Mouse (Mus musculus): ENCODE data around the gene Rassf7. TPM values are rescaled to one million over a fixed set of nuclear protein-coding genes. Genes with fewer than 3 reads are reported as not detected.

Gene Rassf7
- polyA plus RNA-seq, 1 experiment = 17.9 TPM

DNA sequence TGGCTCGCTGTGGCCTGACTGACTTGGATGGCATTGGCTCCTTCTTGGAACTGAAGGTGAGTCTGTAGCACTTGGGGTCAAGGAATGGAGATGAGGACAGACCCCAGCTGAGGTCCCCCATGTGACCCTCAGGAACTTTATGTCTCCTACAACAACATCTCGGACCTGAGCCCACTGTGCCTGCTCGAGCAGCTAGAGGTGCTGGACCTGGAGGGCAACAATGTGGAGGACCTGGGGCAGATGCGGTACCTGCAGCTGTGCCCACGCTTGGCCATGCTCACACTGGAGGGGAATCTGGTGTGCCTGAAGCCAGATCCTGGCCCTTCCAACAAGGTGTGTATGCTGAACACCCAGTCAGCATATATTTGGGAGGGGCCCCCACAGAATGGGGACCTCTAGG, 10.2 kb upstream of the Rassf7 start:
- no peak overlapping the region for H3K27ac ChIP-seq (ENCODE audit: control insufficient read depth, insufficient read depth, low read depth, low read length, poor library complexity)
- no peak overlapping the region for H3K4me3 ChIP-seq (replicated peaks; ENCODE audit: control insufficient read depth, low read depth, low read length)
- TF ChIP-seq CTCF (IDR thresholded peaks at IDR 0.05; ENCODE audit: control insufficient read depth, insufficient read depth, low read length) (no peak), POLR2A (IDR thresholded peaks at IDR 0.05; ENCODE audit: borderline replicate concordance, control insufficient read depth, low read depth, low read length) (no peak)
- WGBS = 86% methylated on average over 5 of the region's 5 CpGs
- H3K4me1 ChIP-seq (ENCODE audit: control insufficient read depth, insufficient read depth, low read length) = peaks cover 6% of the 10 kb centered on the region

DNA sequence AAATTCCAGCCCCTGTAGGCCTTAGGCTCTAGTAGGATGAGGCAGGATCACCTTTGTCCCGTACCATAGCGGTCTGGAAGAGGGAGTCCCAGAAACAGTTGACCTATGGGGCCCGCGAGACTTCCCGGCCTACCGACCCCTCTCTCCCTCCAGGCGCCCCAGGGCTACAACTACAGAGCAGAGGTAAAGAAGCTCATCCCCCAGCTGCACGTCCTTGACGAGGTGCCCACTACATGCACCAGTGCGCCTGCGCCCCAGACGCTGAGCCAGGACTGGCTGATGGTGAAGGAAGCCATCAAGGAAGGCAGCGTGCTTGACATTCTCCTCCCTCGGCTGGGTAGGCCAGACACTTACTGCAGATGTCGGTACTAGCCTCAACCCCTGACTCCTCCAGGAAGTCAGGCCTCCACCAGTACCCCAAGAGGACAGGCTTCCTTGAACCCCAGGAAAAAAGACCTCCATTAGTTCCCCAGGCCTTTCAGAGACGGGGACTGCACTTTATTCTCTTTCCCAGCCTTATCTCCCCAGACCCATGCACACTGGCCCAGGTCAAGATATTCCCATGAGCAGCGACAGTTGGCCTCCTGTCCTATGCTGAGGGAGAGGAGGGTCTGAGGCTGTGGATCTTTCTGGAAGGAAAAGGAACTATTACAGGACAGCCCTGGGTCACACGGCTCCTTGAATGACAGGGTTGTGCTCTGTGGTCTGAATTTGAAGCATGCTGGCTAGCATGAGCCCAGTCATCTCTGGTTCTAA, 9.3 kb upstream of the Rassf7 start:
- 89% methylated on average over 18 of the region's 18 CpGs for WGBS
- Histone ChIP-seq H3K4me3 (replicated peaks; ENCODE audit: control insufficient read depth, low read depth, low read length) (no peak overlapping the region), H3K27ac (ENCODE audit: control insufficient read depth, insufficient read depth, low read depth, low read length, poor library complexity) (no peak overlapping the region), H3K4me1 (ENCODE audit: control insufficient read depth, insufficient read depth, low read length) (peaks cover 6% of the 10 kb centered on the region)
- TF ChIP-seq CTCF (IDR thresholded peaks at IDR 0.05; ENCODE audit: control insufficient read depth, insufficient read depth, low read length) (no peak), POLR2A (IDR thresholded peaks at IDR 0.05; ENCODE audit: borderline replicate concordance, control insufficient read depth, low read depth, low read length) (no peak)

GRCm38 (mm10) chr7:141209526-141209925, 6.1 kb upstream of the Rassf7 start:
- Histone ChIP-seq H3K27ac (ENCODE audit: control insufficient read depth, insufficient read depth, low read depth, low read length, poor library complexity) (peak overlapping the region; percentile 66), H3K4me1 (ENCODE audit: control insufficient read depth, insufficient read depth, low read length) (peaks cover 6% of the 10 kb centered on the region), H3K4me3 (replicated peaks; ENCODE audit: control insufficient read depth, low read depth, low read length) (no peak overlapping the region)
- 65% methylated on average over 3 of the region's 3 CpGs for WGBS
- TF ChIP-seq POLR2A (IDR thresholded peaks at IDR 0.05; ENCODE audit: borderline replicate concordance, control insufficient read depth, low read depth, low read length) (peak; percentile 51; the same call in 1 of the 2 replicates), CTCF (IDR thresholded peaks at IDR 0.05; ENCODE audit: control insufficient read depth, insufficient read depth, low read length) (no peak)

DNA sequence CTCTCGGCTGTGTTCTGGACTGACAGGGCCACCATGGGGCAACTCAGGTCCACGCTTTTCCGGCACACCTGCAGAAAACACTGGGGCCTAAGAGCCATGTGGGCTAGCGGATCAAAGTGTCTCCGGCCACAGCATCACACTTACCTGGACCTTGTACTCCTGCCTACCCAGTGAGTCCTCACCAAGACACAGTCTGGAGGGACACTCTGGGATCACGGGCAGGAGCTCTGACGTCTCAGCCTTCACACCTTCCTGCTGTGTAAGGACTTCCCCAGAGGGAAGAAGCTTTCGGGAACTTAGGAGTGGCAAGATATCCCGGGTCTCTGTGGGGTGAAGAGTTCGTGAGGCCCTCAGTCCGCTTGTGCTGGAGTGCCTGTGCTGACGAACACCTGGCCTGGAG, 5.5 kb upstream of the Rassf7 start:
- H3K4me3 ChIP-seq (replicated peaks; ENCODE audit: control insufficient read depth, low read depth, low read length) = no peak overlapping the region
- no peak for TF ChIP-seq POLR2A (IDR thresholded peaks at IDR 0.05; ENCODE audit: borderline replicate concordance, control insufficient read depth, low read depth, low read length)
- no peak for TF ChIP-seq CTCF (IDR thresholded peaks at IDR 0.05; ENCODE audit: control insufficient read depth, insufficient read depth, low read length)
- H3K27ac ChIP-seq (ENCODE audit: control insufficient read depth, insufficient read depth, low read depth, low read length, poor library complexity) = peak overlapping the region; percentile 33; the same call in 1 of the 2 replicates
- 85% methylated on average over 12 of the region's 12 CpGs for WGBS
- H3K4me1 ChIP-seq (ENCODE audit: control insufficient read depth, insufficient read depth, low read length) = peaks cover 6% of the 10 kb centered on the region

DNA sequence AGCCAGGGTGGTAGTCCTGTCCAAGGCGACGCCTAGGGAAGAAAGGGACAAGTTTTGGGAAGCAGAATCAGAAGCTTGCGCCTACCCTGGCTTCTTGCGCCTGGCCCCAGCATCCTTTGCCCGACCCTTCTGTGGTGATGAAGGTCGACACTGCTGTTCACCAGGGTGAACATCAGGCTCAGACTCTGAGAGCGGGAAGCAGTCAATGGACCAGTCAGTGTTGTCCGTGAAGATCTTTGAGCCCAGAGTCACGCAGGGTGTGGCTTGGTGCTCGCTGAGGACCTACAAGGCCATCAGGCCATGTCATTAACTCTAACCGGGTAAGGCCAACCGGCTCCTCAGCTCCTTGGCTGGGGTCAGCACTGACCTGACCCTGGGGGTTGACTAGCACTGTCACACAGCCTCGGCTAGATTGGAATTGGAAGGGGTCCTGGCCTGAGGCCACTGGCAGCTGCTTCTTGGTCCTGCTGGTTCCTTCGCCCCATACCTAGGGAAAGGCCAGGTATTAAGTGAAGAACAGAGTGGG, 5.0 kb upstream of the Rassf7 start:
- H3K4me1 ChIP-seq (ENCODE audit: control insufficient read depth, insufficient read depth, low read length) = peaks cover 6% of the 10 kb centered on the region
- no peak overlapping the region for H3K4me3 ChIP-seq (replicated peaks; ENCODE audit: control insufficient read depth, low read depth, low read length)
- TF ChIP-seq CTCF (IDR thresholded peaks at IDR 0.05; ENCODE audit: control insufficient read depth, insufficient read depth, low read length) = no peak
- no peak for TF ChIP-seq POLR2A (IDR thresholded peaks at IDR 0.05; ENCODE audit: borderline replicate concordance, control insufficient read depth, low read depth, low read length)
- H3K27ac ChIP-seq (ENCODE audit: control insufficient read depth, insufficient read depth, low read depth, low read length, poor library complexity) = no peak overlapping the region
- WGBS = 88% methylated on average over 14 of the region's 14 CpGs

DNA sequence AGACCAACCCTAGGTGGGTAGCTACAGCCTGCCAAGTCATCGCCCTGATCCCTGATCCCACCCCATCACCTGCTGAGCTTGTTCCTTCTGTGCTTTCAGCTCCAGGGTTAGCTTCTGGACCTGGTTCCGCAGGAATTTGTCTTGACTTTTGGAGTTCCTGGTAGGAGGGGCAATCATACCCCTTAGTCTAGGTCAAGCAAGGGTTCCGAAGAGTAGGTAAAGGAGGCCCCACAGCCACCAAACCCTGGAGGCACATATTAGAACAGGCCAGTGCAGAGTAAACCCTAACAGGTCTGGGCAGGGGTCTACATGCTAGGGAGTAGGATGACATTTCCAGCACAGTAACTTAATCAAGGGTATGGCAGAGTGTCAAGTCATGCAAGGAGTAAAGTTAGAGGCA, 2.5 kb upstream of the Rassf7 start:
- Histone ChIP-seq H3K4me3 (replicated peaks; ENCODE audit: control insufficient read depth, low read depth, low read length) (no peak overlapping the region), H3K4me1 (ENCODE audit: control insufficient read depth, insufficient read depth, low read length) (peaks cover 6% of the 10 kb centered on the region), H3K27ac (ENCODE audit: control insufficient read depth, insufficient read depth, low read depth, low read length, poor library complexity) (no peak overlapping the region)
- 93% methylated on average over 3 of the region's 3 CpGs for WGBS
- TF ChIP-seq POLR2A (IDR thresholded peaks at IDR 0.05; ENCODE audit: borderline replicate concordance, control insufficient read depth, low read depth, low read length) = no peak
- no peak for TF ChIP-seq CTCF (IDR thresholded peaks at IDR 0.05; ENCODE audit: control insufficient read depth, insufficient read depth, low read length)

GRCm38 (mm10) chr7:141213605-141214235, 1.9 kb upstream of the Rassf7 start, which contains the start of gene Lmntd2:
TSS of gene Lmntd2 (minus strand) at chr7:141214080.
- Histone ChIP-seq H3K4me1 (ENCODE audit: control insufficient read depth, insufficient read depth, low read length) (peaks cover 6% of the 10 kb centered on the region), H3K4me3 (replicated peaks; ENCODE audit: control insufficient read depth, low read depth, low read length) (no peak within 1 kb of the TSS), H3K27ac (ENCODE audit: control insufficient read depth, insufficient read depth, low read depth, low read length, poor library complexity) (peak within 1 kb of the TSS; percentile 24; the same call in 1 of the 2 replicates)
- TF ChIP-seq CTCF (IDR thresholded peaks at IDR 0.05; ENCODE audit: control insufficient read depth, insufficient read depth, low read length) = no peak
- TF ChIP-seq POLR2A (IDR thresholded peaks at IDR 0.05; ENCODE audit: borderline replicate concordance, control insufficient read depth, low read depth, low read length) = no peak
- 90% methylated on average over 11 of the region's 11 CpGs for WGBS

DNA sequence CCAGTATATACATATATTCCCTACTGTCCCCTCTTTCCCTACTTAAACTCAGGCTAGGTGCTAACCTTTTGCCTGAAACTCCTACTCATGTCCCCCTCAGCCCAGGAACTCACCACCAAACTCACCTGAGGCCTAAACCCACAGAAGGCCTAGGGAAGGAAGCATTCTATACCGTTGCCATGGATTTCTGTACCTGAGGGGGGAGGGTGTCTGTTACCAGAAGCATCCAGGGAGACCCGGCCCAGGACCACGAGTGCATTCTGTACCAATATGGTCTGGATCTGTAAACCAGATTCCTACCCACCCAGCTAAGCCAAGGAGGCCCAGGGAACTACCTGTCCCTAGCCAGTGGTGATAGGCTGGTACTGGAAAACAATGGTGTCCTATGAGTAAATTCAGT, 1.4 kb upstream of the Rassf7 start:
- Histone ChIP-seq H3K27ac (ENCODE audit: control insufficient read depth, insufficient read depth, low read depth, low read length, poor library complexity) (no peak overlapping the region), H3K4me1 (ENCODE audit: control insufficient read depth, insufficient read depth, low read length) (peaks cover 4% of the 10 kb centered on the region; the same call in 1 of the 2 replicates), H3K4me3 (replicated peaks; ENCODE audit: control insufficient read depth, low read depth, low read length) (no peak overlapping the region)
- WGBS = 86% methylated on average over 3 of the region's 3 CpGs
- TF ChIP-seq CTCF (IDR thresholded peaks at IDR 0.05; ENCODE audit: control insufficient read depth, insufficient read depth, low read length) (no peak), POLR2A (IDR thresholded peaks at IDR 0.05; ENCODE audit: borderline replicate concordance, control insufficient read depth, low read depth, low read length) (no peak)

All from bone marrow, adult 2 months (tissue).